Mouse (Mus musculus): ENCODE measurements around the gene Ier5. TPM values are rescaled to one million over a fixed set of nuclear protein-coding genes. Genes with fewer than 3 reads are reported as not detected.

Ier5 gene
- polyA plus RNA-seq, 1 experiment from 2014 or later: 7.1 TPM

DNA sequence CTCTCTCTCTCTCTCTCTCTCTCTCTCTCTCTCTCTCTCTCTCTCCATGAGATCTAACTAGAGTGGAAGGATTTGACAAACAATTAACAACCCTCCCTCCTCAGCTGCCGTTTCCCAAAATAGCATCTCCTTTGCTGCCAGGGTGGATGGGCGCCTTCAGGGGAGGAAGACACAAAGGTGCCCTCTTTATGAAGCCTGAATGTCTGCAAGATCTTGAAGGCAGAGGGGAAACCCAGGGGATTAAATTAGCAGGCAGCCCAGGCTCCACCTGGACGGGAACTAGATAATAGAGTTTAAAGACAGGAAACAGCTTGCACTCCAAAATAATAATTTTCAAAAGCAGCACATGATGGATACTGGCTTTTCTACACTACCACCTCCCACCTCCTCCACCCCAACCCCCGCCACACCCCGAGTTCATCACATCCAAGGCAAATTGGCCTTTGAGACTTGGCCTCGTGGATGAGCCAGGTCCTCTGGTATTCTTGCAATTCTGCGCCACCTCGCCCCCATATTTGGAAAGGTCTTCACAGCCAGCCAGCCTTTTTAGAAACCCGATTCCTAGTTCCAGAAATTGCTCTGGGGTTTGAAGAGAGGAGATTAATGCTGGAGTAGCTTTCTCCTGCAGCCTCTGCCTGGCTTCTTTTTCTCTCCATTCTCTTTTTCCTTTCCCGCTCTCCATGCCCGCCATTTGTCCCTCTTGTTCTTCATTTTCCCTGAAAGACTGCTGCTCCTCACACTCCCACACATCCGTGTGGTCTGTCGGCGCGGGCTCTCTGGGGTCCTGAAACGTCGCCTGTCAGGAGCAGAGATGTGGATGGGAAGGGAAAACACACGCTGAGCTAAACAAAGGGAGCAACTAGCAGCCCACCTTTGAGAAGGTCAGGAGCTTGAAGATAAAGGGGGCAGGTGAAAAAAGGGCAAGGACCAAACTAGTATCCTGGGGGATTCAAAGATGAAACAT lies 10.2 kb upstream of the Ier5 start:
- WGBS: 14% methylated on average over 18 of the region's 18 CpGs
- H3K9ac ChIP-seq (replicated peaks; ENCODE audit: low read depth, low read length): no peak overlapping the region
- H3K9me3 ChIP-seq (ENCODE audit: control insufficient read depth, low read depth, low read length): no peaks in the 10 kb centered on the region
- ATAC-seq (ENCODE audit: insufficient number of reproducible peaks, insufficient read depth, low FRiP score, low read depth): no peak
- no peaks in the 10 kb centered on the region for H3K27me3 ChIP-seq (ENCODE audit: control insufficient read depth, insufficient read depth, low read length)
- H3K4me1 ChIP-seq (ENCODE audit: control insufficient read depth, insufficient read depth, low read length): peaks cover 20% of the 10 kb centered on the region; the same call in 1 of the 2 replicates
- peak overlapping the region; percentile 29; the same call in 1 of the 2 replicates for H3K4me2 ChIP-seq (replicated peaks; ENCODE audit: low read depth, low read length)
- peak overlapping the region; percentile 71; the same call in 1 of the 2 replicates for H3K27ac ChIP-seq (ENCODE audit: low read length)
- no peaks in the 10 kb centered on the region for H3K36me3 ChIP-seq (ENCODE audit: control insufficient read depth, insufficient read depth, low read length)
- H3K4me3 ChIP-seq (ENCODE audit: low read depth, low read length): no peak overlapping the region

DNA sequence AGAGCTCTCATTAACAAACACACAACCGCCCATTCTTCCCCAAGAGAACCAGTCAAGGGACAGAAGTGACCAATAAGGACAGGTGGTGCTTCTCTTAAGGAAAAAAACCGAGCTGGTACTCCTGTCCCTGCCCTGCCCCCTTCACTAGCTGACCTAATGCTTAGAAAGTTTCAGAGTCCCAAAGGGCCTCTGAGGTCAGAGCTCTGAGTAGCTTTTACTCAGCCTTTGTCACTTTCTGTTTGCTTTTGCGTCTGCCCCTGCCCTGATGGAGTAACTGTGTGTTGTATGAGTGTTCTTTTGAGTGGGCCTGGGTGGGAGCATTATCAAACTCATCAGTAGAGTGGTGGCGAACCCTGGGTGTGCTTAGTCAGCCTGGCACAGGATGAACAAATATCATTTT lies 9.0 kb upstream of the Ier5 start:
- 0 out of 2 replicates have a peak overlapping the region, but pooled peaks have one; percentile 12 for H3K4me2 ChIP-seq (replicated peaks; ENCODE audit: low read depth, low read length)

DNA sequence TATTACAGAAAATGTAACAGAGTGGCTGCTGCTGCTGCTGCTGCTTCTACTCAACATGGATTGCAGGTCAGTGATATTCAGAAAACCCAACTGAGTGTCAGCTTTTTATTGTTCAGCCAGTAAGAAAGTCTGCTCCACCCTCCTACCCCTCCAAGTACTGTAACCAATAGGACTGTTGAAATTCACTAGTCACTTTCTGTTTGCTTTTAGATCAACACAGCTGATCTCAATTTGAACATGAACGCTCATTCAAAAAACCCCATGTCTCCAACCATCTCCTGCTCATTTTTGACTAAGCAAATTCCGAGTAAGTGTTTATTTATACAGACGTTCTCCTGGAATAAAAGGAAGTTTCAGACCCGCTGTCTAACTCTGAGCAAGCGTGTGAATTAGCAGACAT lies 8.4 kb upstream of the Ier5 start:
- 16% methylated on average over 5 of the region's 5 CpGs for WGBS

More for the DNA sequence above, 9.0 kb upstream of the Ier5 start:
- Histone ChIP-seq H3K9me3 (ENCODE audit: control insufficient read depth, low read depth, low read length) (no peaks in the 10 kb centered on the region), H3K27ac (ENCODE audit: low read length) (no peak overlapping the region), H3K4me3 (ENCODE audit: low read depth, low read length) (no peak overlapping the region), H3K9ac (replicated peaks; ENCODE audit: low read depth, low read length) (no peak overlapping the region), H3K36me3 (ENCODE audit: control insufficient read depth, insufficient read depth, low read length) (no peaks in the 10 kb centered on the region), H3K27me3 (ENCODE audit: control insufficient read depth, insufficient read depth, low read length) (no peaks in the 10 kb centered on the region), H3K4me1 (ENCODE audit: control insufficient read depth, insufficient read depth, low read length) (peaks cover 20% of the 10 kb centered on the region; the same call in 1 of the 2 replicates)
- 32% methylated on average over 4 of the region's 4 CpGs for WGBS
- 0 out of 2 replicates have a peak, but pooled peaks have one; percentile 39 for ATAC-seq (ENCODE audit: insufficient number of reproducible peaks, insufficient read depth, low FRiP score, low read depth)

DNA sequence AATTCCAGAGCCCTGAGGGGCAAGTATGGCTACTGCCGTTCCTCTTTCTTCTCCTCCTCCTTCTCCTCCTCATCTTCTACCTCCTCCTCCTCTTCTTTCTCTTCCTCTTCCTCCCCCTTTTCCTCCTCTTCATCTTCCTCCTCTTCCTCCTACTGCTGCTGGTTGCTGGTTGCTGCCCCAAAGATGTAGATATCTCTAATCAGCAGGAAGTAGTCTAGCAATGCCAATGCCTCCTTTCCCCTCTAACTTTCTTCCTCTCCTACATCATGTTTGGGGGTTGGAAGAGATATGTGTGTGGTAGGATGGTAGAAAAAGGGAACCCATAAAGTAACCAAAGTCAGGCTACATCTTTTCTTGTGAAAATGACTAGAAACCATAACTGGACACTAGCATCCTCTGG lies 6.9 kb upstream of the Ier5 start:
- no peak overlapping the region for H3K4me2 ChIP-seq (replicated peaks; ENCODE audit: low read depth, low read length)
- H3K27me3 ChIP-seq (ENCODE audit: control insufficient read depth, insufficient read depth, low read length): no peaks in the 10 kb centered on the region
- ATAC-seq (ENCODE audit: insufficient number of reproducible peaks, insufficient read depth, low FRiP score, low read depth): no peak
- WGBS: 80% methylated on average over 1 of the region's 1 CpGs
- no peak overlapping the region for H3K27ac ChIP-seq (ENCODE audit: low read length)
- peaks cover 20% of the 10 kb centered on the region; the same call in 1 of the 2 replicates for H3K4me1 ChIP-seq (ENCODE audit: control insufficient read depth, insufficient read depth, low read length)
- no peak overlapping the region for H3K9ac ChIP-seq (replicated peaks; ENCODE audit: low read depth, low read length)
- no peaks in the 10 kb centered on the region for H3K9me3 ChIP-seq (ENCODE audit: control insufficient read depth, low read depth, low read length)
- H3K4me3 ChIP-seq (ENCODE audit: low read depth, low read length): no peak overlapping the region
- no peaks in the 10 kb centered on the region for H3K36me3 ChIP-seq (ENCODE audit: control insufficient read depth, insufficient read depth, low read length)

More for the DNA sequence above, 8.4 kb upstream of the Ier5 start:
- Histone ChIP-seq H3K27me3 (ENCODE audit: control insufficient read depth, insufficient read depth, low read length) (no peaks in the 10 kb centered on the region), H3K9ac (replicated peaks; ENCODE audit: low read depth, low read length) (no peak overlapping the region), H3K36me3 (ENCODE audit: control insufficient read depth, insufficient read depth, low read length) (no peaks in the 10 kb centered on the region), H3K27ac (ENCODE audit: low read length) (no peak overlapping the region), H3K4me3 (ENCODE audit: low read depth, low read length) (no peak overlapping the region), H3K9me3 (ENCODE audit: control insufficient read depth, low read depth, low read length) (no peaks in the 10 kb centered on the region), H3K4me1 (ENCODE audit: control insufficient read depth, insufficient read depth, low read length) (peaks cover 20% of the 10 kb centered on the region; the same call in 1 of the 2 replicates), H3K4me2 (replicated peaks; ENCODE audit: low read depth, low read length) (0 out of 2 replicates have a peak overlapping the region, but pooled peaks have one; percentile 12)
- no peak for ATAC-seq (ENCODE audit: insufficient number of reproducible peaks, insufficient read depth, low FRiP score, low read depth)

DNA sequence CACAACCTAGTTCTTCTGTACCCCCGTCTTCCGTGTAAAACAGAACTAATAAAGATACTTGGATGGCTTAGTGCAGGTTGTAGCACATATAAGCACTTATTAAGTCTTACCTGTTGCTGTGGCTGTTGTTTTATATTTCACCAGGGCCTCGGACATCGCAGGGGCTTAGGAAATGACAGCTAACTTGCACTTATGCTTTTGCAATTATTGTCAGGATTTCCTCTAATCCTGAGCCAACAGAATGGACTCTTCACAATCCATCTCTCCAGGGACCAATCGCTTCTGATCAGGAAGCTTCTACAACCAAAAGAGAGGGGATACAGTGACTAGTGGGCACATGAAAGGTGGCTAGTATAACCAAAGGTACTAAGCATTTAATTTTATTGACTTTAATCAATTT lies 4.6 kb upstream of the Ier5 start:
- Histone ChIP-seq H3K27me3 (ENCODE audit: control insufficient read depth, insufficient read depth, low read length) (no peaks in the 10 kb centered on the region), H3K4me2 (replicated peaks; ENCODE audit: low read depth, low read length) (no peak overlapping the region), H3K4me3 (ENCODE audit: low read depth, low read length) (no peak overlapping the region), H3K9me3 (ENCODE audit: control insufficient read depth, low read depth, low read length) (no peaks in the 10 kb centered on the region), H3K9ac (replicated peaks; ENCODE audit: low read depth, low read length) (no peak overlapping the region), H3K27ac (ENCODE audit: low read length) (no peak overlapping the region), H3K4me1 (ENCODE audit: control insufficient read depth, insufficient read depth, low read length) (peaks cover 11% of the 10 kb centered on the region; the same call in 1 of the 2 replicates), H3K36me3 (ENCODE audit: control insufficient read depth, insufficient read depth, low read length) (no peaks in the 10 kb centered on the region)
- no peak for ATAC-seq (ENCODE audit: insufficient number of reproducible peaks, insufficient read depth, low FRiP score, low read depth)
- 83% methylated on average over 5 of the region's 5 CpGs for WGBS

DNA sequence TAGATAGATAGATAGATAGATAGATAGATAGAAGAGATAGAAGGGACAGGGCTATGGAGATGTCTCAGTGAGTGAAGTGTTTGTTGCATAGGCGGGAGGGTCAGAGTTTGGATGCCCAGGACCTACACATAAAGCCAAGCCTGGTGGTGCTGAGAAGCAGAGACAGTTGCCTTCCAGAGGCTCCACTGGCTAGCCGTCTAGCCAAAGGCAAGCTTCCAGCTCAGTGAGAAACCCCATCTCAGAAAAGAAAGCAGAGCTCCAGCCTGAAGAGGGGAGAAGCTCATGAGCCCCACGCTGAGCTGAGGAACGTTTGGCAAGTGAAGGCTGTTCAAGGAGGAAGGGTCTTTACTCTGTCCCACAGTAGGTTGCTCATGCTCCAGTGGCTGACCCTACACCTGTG lies 3.2 kb upstream of the Ier5 start:
- H3K4me1 ChIP-seq (ENCODE audit: control insufficient read depth, insufficient read depth, low read length): no peaks in the 10 kb centered on the region; the same call in 1 of the 2 replicates
- H3K36me3 ChIP-seq (ENCODE audit: control insufficient read depth, insufficient read depth, low read length): no peaks in the 10 kb centered on the region
- H3K9ac ChIP-seq (replicated peaks; ENCODE audit: low read depth, low read length): no peak overlapping the region
- ATAC-seq (ENCODE audit: insufficient number of reproducible peaks, insufficient read depth, low FRiP score, low read depth): no peak
- H3K4me3 ChIP-seq (ENCODE audit: low read depth, low read length): no peak overlapping the region
- no peaks in the 10 kb centered on the region for H3K27me3 ChIP-seq (ENCODE audit: control insufficient read depth, insufficient read depth, low read length)
- no peak overlapping the region for H3K4me2 ChIP-seq (replicated peaks; ENCODE audit: low read depth, low read length)
- no peaks in the 10 kb centered on the region for H3K9me3 ChIP-seq (ENCODE audit: control insufficient read depth, low read depth, low read length)
- WGBS: 82% methylated on average over 4 of the region's 4 CpGs
- no peak overlapping the region for H3K27ac ChIP-seq (ENCODE audit: low read length)

DNA sequence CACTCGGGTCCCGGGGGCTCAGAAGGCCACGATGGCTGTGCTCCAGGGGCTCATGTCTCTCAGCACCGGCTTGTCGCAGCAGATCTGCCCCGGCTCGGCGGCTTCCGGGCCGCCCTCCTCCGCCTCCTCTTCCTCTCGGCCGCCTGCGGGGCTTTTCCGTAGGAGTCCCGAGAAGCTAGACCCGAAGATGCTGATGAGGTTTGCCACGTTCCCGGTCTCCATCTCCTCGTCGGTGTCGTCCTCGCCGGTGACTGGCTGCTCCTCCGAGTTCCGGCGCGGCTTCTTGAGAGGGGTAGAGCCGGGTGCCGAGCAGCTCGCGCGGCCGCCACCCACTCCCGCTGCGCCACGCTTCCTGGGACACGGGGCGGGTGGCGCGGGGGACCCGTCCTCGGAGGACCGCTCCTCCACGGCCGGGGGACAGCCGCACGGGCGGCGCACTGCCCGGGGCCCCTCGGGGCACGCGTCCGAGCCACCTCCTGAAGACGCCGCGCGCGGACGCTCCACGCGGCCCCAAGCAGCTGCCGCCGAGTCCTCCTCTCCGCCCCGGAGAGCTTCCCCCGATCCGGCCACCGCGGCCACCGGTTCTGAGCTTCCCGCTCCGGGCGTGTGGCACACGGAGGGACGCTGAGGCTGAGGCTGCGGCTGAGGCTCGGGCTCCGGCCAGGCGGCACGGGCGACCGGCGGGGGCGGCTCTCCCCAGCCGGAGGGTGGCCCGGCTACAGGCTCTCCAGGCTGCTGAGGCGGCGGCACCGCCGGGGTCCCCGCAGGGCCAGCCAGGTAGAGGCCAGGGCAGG lies 753 bp downstream of the Ier5 start:
- peak; percentile 34; the same call in 1 of the 2 replicates for ATAC-seq (ENCODE audit: insufficient number of reproducible peaks, insufficient read depth, low FRiP score, low read depth)
- peak overlapping the region; percentile 84 for H3K4me2 ChIP-seq (replicated peaks; ENCODE audit: low read depth, low read length)
- H3K27me3 ChIP-seq (ENCODE audit: control insufficient read depth, insufficient read depth, low read length): no peaks in the 10 kb centered on the region
- H3K4me1 ChIP-seq (ENCODE audit: control insufficient read depth, insufficient read depth, low read length): peaks cover 11% of the 10 kb centered on the region
- no peaks in the 10 kb centered on the region for H3K36me3 ChIP-seq (ENCODE audit: control insufficient read depth, insufficient read depth, low read length)
- peak overlapping the region; percentile 100 for H3K4me3 ChIP-seq (ENCODE audit: low read depth, low read length)
- peak overlapping the region; percentile 89 for H3K27ac ChIP-seq (ENCODE audit: low read length)
- H3K9ac ChIP-seq (replicated peaks; ENCODE audit: low read depth, low read length): peak overlapping the region; percentile 97
- no peaks in the 10 kb centered on the region for H3K9me3 ChIP-seq (ENCODE audit: control insufficient read depth, low read depth, low read length)
- under 1% methylated on average over 91 of the region's 93 CpGs for WGBS

DNA sequence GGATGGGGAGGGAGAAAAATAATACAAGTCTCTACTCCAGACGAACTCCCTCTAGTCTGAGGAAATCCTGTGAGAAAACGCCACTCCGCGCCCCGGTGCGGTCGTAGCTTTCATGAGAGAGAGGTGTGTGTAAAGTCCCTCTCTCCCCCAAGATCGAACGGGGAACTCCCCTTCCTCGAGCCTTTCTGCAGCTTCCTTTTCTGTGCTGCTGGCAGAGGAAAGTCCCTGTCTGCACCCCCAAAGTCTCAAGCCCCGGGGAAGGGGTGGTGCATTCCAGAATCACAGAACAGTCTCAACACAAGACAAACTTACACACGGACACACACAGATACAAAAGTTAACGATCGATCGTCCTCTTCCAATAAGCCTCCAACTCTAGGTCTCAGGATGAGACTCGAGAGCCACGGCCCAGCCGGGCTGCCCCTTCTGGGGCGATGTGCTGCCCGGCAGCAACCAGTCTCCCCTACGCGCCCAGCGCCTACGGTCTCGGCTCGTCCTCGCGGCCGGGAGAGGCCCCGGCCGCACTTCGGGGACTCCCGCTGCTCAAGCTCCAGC lies 1.4 kb downstream of the Ier5 start:
- WGBS: under 1% methylated on average over 33 of the region's 33 CpGs
- Histone ChIP-seq H3K27ac (ENCODE audit: low read length) (peak overlapping the region; percentile 89), H3K4me3 (ENCODE audit: low read depth, low read length) (peak overlapping the region; percentile 100), H3K4me2 (replicated peaks; ENCODE audit: low read depth, low read length) (peak overlapping the region; percentile 84), H3K9me3 (ENCODE audit: control insufficient read depth, low read depth, low read length) (no peaks in the 10 kb centered on the region), H3K27me3 (ENCODE audit: control insufficient read depth, insufficient read depth, low read length) (no peaks in the 10 kb centered on the region), H3K4me1 (ENCODE audit: control insufficient read depth, insufficient read depth, low read length) (peaks cover 18% of the 10 kb centered on the region), H3K36me3 (ENCODE audit: control insufficient read depth, insufficient read depth, low read length) (no peaks in the 10 kb centered on the region), H3K9ac (replicated peaks; ENCODE audit: low read depth, low read length) (peak overlapping the region; percentile 97)
- peak; percentile 2; the same call in 1 of the 2 replicates for ATAC-seq (ENCODE audit: insufficient number of reproducible peaks, insufficient read depth, low FRiP score, low read depth)
